Mouse (Mus musculus) hindbrain, embryonic 15.5 days (tissue): ENCODE measurements at regions not wholly inside any gene's neighbourhood (a gene's known extent, or its start where the extent isn't known, plus 50 kb on each side); places are given as distances from the start of the nearest gene placed in this dataset.
A peak's percentile ranks its signal among the peaks of the same experiment; 100 is the strongest.

Experiments
- ATAC-seq: fragments of 200-750 bp; cut with Nextera tagmentation; 2 replicates; pipeline ENCODE4 v1.8.0; 2017; ENCODE audit warnings: low read depth, moderate number of reproducible peaks, moderate TSS enrichment; ENCODE audit not compliant: low FRiP score
- H3K27ac ChIP-seq: fragments of 300-500 bp; sonication (generic); replicated peaks from 2 replicates; pipeline ENCODE4 v1.5.1; 2015; ENCODE audit warnings: mild to moderate bottlenecking, inconsistent platforms
- H3K27me3 ChIP-seq: fragments of 300-500 bp; sonication (generic); 2 replicates; pipeline ENCODE4 v1.6.1; 2015; ENCODE audit warnings: control low read depth, inconsistent platforms
- H3K36me3 ChIP-seq: fragments of 300-500 bp; sonication (generic); 2 replicates; pipeline ENCODE4 v1.6.1; 2015; ENCODE audit warnings: control low read depth, inconsistent platforms
- H3K4me1 ChIP-seq: fragments of 300-500 bp; sonication (generic); replicated peaks from 2 replicates; pipeline ENCODE4 v1.6.1; 2015; ENCODE audit warnings: control low read depth, inconsistent platforms
- H3K4me2 ChIP-seq: fragments of 300-500 bp; sonication (generic); 2 replicates; pipeline ENCODE4 v1.6.1; 2015; ENCODE audit warnings: moderate library complexity, mild to moderate bottlenecking, inconsistent platforms
- H3K4me3 ChIP-seq: fragments of 300-500 bp; sonication (generic); 2 replicates; pipeline ENCODE4 v1.5.1; 2015; ENCODE audit warnings: mild to moderate bottlenecking, inconsistent platforms
- H3K9ac ChIP-seq: fragments of 300-500 bp; sonication (generic); 2 replicates; pipeline ENCODE4 v1.6.1; 2015; ENCODE audit warnings: inconsistent platforms
- H3K9me3 ChIP-seq: fragments of 300-500 bp; sonication (generic); 2 replicates; pipeline ENCODE4 v1.6.1; 2016; ENCODE audit warnings: control low read depth, inconsistent platforms
- WGBS: fragments of 180-500 bp; shearing (Covaris S2); methylation state at CpG from one replicate; pipeline ENCODE4 v1.1.7; 2015; 5-methylcytosine and 5-hydroxymethylcytosine counted together

DNA sequence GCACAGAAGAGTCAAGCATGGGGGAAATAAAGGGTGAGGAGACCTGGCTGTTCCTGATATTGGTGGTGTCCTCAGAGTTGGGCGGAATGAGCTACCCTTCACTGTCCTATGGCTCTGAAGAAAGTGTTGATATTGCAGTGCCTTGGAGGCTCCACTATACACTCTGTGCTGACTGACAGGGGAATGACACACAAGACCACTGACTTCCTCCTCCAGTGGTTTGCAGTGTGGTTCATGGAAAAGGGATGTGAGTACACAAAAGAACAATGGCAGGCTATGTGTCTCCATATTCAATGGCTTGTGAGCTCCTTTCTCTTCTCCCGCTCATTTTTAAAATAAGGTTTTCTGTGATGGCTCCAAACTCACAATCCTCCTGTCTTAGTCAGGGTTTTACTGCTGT, 117.8 kb downstream of the Amer2 start:
- Histone ChIP-seq H3K4me1 (peaks cover 8% of the 10 kb centered on the region), H3K36me3 (no peaks in the 10 kb centered on the region), H3K27ac (no peak overlapping the region), H3K9me3 (no peaks in the 10 kb centered on the region), H3K4me2 (no peak overlapping the region), H3K4me3 (no peak overlapping the region), H3K27me3 (no peaks in the 10 kb centered on the region), H3K9ac (no peak overlapping the region)
- no peak for ATAC-seq
- 94% methylated on average over 2 of the region's 2 CpGs for WGBS

DNA sequence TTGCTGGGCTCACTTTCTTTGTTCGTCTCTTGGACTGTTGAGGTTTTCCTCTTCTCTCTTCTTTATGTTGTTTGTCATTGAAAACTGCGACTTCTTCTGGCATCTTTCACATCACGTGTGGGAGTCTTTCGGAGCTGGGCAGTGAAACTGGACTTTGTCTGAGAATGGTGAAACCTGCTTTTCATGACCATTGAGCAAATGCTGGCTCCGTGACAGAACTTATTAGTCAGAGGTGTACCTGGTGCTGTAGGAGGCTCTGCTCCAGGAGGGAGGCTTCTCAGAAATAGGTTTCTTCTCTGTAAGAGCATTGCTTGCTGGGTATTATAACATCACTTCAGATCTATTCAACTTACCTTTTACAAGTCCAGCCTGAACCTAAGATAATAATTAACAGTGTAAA, 122.4 kb downstream of the Amer2 start:
- Histone ChIP-seq H3K4me1 (no peaks in the 10 kb centered on the region), H3K4me2 (no peak overlapping the region), H3K36me3 (no peaks in the 10 kb centered on the region), H3K9me3 (no peaks in the 10 kb centered on the region), H3K27me3 (no peaks in the 10 kb centered on the region), H3K9ac (no peak overlapping the region), H3K27ac (no peak overlapping the region), H3K4me3 (no peak overlapping the region)
- WGBS, result 88% methylated on average over 5 of the region's 5 CpGs
- ATAC-seq, result no peak

DNA sequence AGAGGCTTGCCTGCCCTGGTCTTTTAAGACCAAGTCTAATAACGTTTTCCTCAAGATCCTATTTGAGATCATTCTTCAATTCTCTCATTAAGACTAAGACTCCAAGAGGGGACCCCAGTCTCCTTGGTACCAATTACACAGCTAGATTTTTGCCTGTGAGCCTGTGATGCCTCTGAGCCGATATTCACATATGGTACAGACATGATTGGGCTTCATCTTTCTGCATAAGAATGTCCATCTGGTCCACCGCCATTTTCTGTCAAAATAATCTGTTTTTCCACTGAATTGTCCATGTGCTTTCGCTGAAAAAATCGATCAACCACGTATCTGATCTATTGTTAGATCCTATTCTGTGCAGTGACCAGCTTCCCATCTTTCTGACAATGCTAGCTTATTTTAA, 129.5 kb downstream of the Amer2 start:
- Histone ChIP-seq H3K4me1 (no peaks in the 10 kb centered on the region), H3K4me2 (no peak overlapping the region)
- WGBS, result 85% methylated on average over 6 of the region's 6 CpGs

DNA sequence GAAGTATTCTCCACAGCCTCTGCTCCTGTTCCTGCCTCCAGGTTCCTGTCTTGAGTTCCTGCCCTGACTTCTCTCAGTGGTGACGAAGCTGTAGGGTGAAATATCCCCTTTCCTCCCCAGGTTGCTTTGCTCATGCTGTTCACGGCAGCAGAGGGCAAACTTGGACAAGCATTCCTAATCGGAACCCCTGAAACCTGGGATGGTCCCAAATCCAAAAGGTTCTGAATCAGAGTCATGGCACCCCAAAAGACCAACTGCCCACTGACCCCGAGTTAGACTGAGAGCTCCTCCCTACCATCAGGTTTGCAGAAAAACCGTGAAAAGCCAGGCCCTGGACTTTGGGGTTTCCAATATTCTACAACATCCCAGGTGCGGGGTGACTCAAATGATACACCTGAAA, 128.7 kb upstream of the Spata13 start:
- no peak overlapping the region for H3K4me3 ChIP-seq
- ATAC-seq, result no peak
- no peaks in the 10 kb centered on the region for H3K36me3 ChIP-seq
- H3K4me1 ChIP-seq, result no peaks in the 10 kb centered on the region
- WGBS, result 94% methylated on average over 6 of the region's 6 CpGs
- no peaks in the 10 kb centered on the region for H3K27me3 ChIP-seq
- H3K4me2 ChIP-seq, result no peak overlapping the region
- no peak overlapping the region for H3K9ac ChIP-seq
- no peaks in the 10 kb centered on the region for H3K9me3 ChIP-seq
- no peak overlapping the region for H3K27ac ChIP-seq

More for the DNA sequence above, 129.5 kb downstream of the Amer2 start:
- Histone ChIP-seq H3K27me3 (no peaks in the 10 kb centered on the region), H3K9ac (no peak overlapping the region), H3K4me3 (no peak overlapping the region), H3K9me3 (no peaks in the 10 kb centered on the region), H3K36me3 (no peaks in the 10 kb centered on the region), H3K27ac (no peak overlapping the region)
- no peak for ATAC-seq

DNA sequence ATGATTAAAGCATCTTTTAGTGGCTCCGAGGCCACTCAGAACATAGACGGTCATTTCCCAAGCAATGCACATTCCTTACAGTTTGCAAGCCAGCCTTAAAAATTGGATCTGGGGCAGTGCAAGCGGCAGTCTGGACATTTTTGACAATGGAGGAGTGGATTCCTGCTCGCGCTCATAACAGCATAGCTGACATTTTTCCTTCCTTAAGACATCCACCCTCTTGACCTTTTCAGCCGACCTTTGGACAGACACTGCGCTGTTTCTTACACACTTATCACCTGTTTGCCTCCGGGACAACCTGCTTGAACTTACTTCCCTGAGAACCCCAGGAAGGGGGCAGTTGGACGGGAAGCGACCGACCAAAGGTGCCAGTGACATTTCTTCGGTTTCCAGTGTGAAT, 127.5 kb upstream of the Spata13 start:
- Histone ChIP-seq H3K36me3 (no peaks in the 10 kb centered on the region), H3K9me3 (no peaks in the 10 kb centered on the region), H3K9ac (no peak overlapping the region), H3K4me2 (no peak overlapping the region), H3K4me3 (no peak overlapping the region), H3K27ac (no peak overlapping the region), H3K4me1 (no peaks in the 10 kb centered on the region), H3K27me3 (no peaks in the 10 kb centered on the region)
- 88% methylated on average over 12 of the region's 12 CpGs for WGBS
- no peak for ATAC-seq

DNA sequence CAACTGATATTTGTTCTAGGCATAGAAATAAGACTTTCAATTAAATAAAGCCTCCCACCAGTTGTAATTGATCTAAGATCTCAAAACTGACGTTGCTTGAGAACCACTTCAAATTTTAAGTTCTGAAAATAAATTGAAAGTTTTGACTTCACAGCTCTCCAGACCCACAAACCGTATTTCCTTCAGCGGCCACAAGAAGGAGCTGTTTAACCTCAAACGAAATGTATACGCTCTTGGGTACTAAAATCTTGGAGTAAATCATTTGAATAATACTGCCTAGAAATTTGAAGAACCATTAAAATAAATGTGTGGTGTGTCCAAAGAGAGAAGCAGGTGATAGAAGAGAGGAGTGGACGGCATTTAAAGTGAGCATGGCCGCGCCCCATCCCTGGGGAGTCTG, 120.2 kb upstream of the Spata13 start:
- Histone ChIP-seq H3K36me3 (no peaks in the 10 kb centered on the region), H3K4me2 (no peak overlapping the region), H3K9ac (no peak overlapping the region), H3K27ac (no peak overlapping the region), H3K27me3 (no peaks in the 10 kb centered on the region), H3K4me1 (no peaks in the 10 kb centered on the region), H3K9me3 (no peaks in the 10 kb centered on the region), H3K4me3 (no peak overlapping the region)
- no peak for ATAC-seq
- WGBS, result 28% methylated on average over 8 of the region's 8 CpGs

DNA sequence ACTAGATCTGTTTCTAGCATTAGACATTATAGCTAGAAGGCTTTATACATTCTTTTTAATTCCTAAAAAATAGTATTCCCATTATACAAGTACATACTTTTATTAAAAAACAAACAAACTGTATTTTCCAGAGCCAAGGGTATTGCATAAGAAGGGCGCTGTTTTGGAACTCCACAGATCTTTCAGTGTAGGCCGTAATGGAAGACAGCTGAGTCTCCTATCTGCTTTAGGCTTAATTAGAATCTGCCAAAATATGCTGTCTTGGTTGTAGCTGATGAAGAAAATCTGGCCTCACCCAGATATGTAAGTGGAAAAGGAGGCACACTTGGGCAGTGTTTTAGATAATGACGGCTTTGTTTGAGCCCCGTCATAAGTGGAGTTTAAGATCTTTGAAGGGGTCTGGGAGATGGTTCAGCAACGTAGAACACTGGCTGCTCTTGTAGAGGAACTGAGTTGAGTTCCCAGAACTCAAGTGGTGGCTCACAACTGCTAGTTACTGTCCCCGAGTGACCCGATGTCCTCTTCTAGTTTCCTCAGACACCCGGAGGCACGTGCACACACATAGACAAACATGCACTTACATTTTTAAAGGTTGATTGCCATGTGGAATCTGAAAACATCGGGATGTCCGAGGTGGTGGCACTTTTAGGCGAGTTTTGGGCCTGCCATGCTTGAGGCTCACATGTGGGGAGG, 118.6 kb upstream of the Spata13 start:
- no peaks in the 10 kb centered on the region for H3K4me1 ChIP-seq
- no peaks in the 10 kb centered on the region for H3K27me3 ChIP-seq
- H3K36me3 ChIP-seq, result no peaks in the 10 kb centered on the region
- H3K4me3 ChIP-seq, result no peak overlapping the region
- no peak overlapping the region for H3K9ac ChIP-seq
- 92% methylated on average over 12 of the region's 12 CpGs for WGBS
- no peak overlapping the region for H3K27ac ChIP-seq
- H3K4me2 ChIP-seq, result no peak overlapping the region
- H3K9me3 ChIP-seq, result no peaks in the 10 kb centered on the region
- no peak for ATAC-seq

DNA sequence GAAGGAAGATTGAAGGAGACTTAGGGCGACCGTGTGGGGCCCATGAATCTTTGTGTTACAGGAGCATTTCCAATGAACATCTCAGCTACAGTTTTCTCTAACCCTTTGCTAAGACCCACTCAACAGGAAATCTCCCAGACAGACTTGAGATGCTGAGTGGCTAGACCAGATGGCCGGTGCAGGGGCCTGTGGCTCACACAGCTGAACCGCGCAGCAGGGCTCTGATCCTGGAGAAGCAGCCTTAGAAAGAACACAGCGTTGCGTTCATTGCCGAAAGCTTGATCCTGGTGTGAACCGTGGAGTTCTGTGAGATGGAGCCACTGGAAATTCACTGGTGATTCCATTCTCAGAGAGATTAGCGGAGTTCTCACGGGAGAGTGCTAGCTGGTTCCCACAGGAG, 115.9 kb upstream of the Spata13 start:
- ATAC-seq, result no peak
- Histone ChIP-seq H3K9me3 (no peaks in the 10 kb centered on the region), H3K27ac (no peak overlapping the region), H3K4me2 (no peak overlapping the region), H3K36me3 (no peaks in the 10 kb centered on the region), H3K9ac (no peak overlapping the region), H3K4me1 (no peaks in the 10 kb centered on the region), H3K4me3 (no peak overlapping the region), H3K27me3 (no peaks in the 10 kb centered on the region)
- 94% methylated on average over 11 of the region's 11 CpGs for WGBS

DNA sequence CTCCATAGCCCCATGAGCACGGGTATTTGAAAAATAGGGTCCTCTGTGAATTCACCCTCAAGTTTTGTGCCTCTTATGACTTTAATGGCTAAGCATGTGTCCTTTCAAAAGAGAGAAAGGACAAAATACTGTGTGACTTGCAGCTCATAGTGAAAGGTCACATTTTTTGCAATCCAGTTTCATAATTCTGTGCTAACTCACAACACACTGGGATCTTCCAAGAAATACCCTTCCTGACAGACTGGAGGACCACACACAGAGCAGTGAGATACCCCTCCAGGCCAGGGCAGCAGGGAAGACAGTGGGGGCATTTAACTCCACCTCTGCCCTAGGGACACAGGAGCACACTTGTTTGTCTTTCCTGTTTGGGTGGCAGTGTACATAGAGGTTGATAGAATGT, 110.8 kb upstream of the Spata13 start:
- no peak for ATAC-seq
- H3K27ac ChIP-seq, result no peak overlapping the region
- no peak overlapping the region for H3K9ac ChIP-seq
- no peaks in the 10 kb centered on the region for H3K27me3 ChIP-seq
- no peak overlapping the region for H3K4me2 ChIP-seq
- no peak overlapping the region for H3K4me3 ChIP-seq
- H3K36me3 ChIP-seq, result no peaks in the 10 kb centered on the region
- no peaks in the 10 kb centered on the region for H3K9me3 ChIP-seq
- WGBS, result 80% methylated on average over 1 of the region's 1 CpGs
- H3K4me1 ChIP-seq, result no peaks in the 10 kb centered on the region

DNA sequence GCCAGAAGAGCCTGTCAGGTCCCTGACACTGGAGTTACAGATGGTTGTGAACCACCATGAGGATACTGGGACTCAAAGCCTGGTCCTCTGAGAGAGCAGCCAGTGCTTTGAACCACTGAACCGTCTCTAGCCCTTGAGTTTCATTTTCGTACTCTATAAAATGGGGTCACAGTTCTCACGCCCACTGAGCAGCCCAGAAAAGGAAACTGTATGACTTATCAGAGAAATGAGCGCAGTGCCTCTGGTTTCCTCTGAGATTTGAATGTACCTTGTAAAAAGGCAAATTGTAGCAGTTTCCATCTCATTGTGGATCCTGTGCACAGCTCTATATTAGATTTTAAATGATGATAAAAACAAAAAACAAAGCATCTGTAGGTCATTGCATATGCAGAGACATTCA, 108.9 kb upstream of the Spata13 start:
- WGBS, result 81% methylated on average over 4 of the region's 4 CpGs
- no peaks in the 10 kb centered on the region for H3K27me3 ChIP-seq

DNA sequence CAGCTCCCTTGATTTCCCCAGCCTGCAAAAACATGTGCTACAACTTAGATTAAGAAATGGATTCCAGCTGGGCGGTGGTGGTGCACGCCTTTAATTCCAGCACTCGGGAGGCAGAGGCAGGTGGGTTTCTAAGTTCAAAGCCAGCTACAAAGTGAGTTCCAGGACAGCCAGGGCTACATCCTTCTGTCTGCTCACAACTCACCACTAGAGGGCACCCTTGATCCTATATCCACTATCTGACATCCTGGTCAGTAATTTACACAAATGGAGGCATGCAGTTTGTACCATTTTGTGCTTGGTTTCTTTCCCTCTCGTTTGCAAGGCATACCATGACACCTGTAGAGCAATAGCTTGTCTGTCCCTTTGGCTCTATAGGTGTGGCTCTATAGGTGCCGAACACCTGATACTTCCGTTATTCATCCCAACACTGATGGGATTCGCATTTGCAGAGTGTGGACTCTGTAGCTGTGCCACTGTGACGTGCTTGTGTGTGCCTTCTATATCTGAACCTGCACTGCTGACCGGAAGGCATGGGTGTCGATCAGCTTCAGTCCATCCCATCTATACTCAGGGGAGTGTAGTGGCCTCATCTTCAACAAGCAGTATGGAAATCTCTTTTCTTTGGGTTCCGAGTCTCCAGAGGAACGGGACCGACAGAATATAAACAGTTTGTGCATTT, 108.4 kb upstream of the Spata13 start:
- Histone ChIP-seq H3K36me3 (no peaks in the 10 kb centered on the region), H3K4me1 (peaks cover 10% of the 10 kb centered on the region; the same call in 1 of the 2 replicates), H3K9ac (no peak overlapping the region), H3K27ac (no peak overlapping the region), H3K4me3 (no peak overlapping the region), H3K4me2 (no peak overlapping the region), H3K27me3 (no peaks in the 10 kb centered on the region), H3K9me3 (no peaks in the 10 kb centered on the region)
- 0 out of 2 replicates have a peak, but pooled peaks have one; percentile 62 for ATAC-seq
- WGBS, result 71% methylated on average over 13 of the region's 13 CpGs

More for the DNA sequence above, 108.9 kb upstream of the Spata13 start:
- H3K9ac ChIP-seq, result no peak overlapping the region
- H3K9me3 ChIP-seq, result no peaks in the 10 kb centered on the region
- no peak overlapping the region for H3K4me3 ChIP-seq
- no peaks in the 10 kb centered on the region for H3K36me3 ChIP-seq
- H3K4me1 ChIP-seq, result 0 out of 2 replicates have a peak, but pooled peaks cover 6% of the 10 kb centered on the region
- no peak overlapping the region for H3K27ac ChIP-seq
- H3K4me2 ChIP-seq, result no peak overlapping the region
- no peak for ATAC-seq

DNA sequence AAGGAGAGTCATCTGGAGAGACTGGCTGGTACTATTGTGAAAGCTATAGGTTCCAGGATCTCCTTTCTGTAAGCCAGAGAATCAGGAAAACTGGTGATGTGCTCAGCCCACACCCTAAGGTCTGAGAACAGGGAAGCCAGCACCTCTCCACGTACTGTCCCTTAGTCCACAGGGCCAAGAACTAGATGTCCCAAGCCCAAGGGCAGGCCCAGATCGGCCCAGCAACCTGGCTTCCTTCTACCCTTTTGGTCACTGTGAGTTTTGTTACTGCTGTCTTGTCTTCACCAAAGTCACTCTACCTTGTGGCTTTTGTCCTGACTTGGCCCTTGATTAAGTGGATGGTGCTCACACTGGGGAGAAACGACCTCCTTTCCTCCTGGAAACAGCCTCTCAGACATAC, 107.8 kb upstream of the Spata13 start:
- Histone ChIP-seq H3K4me2 (no peak overlapping the region), H3K27ac (no peak overlapping the region), H3K9ac (no peak overlapping the region), H3K9me3 (no peaks in the 10 kb centered on the region), H3K27me3 (no peaks in the 10 kb centered on the region), H3K4me1 (peaks cover 11% of the 10 kb centered on the region; the same call in 1 of the 2 replicates), H3K4me3 (no peak overlapping the region), H3K36me3 (no peaks in the 10 kb centered on the region)
- WGBS, result 79% methylated on average over 3 of the region's 3 CpGs
- no peak for ATAC-seq
